Mouse (Mus musculus) CD4-positive, CD25-positive, alpha-beta regulatory T cell, adult 4 months (primary cell): ENCODE data around the gene Galt. TPM values are rescaled to one million over a fixed set of nuclear protein-coding genes. Genes with fewer than 3 reads are reported as not detected.
"Not testable (repeated sequence)": the region's sequence is repeated elsewhere in the genome, so short reads cannot be mapped to it uniquely, and the experiment has no call there.

ENCODE experiments used
- ATAC-seq: one replicate; pipeline ENCODE4 v1.8.0; 2017
- polyA plus RNA-seq, 2 experiments: library from polyadenylated mRNA; unstranded; fragments of 100-300 nt; shearing (Covaris generic); gene quantifications; one replicate each; pipeline ENCODE4 v1.2.1; 2017

The Galt gene
- polyA plus RNA-seq, 2 experiments from 2014 or later, result 70.1 to 104 TPM

- ATAC-seq, result peak; percentile 54
Measured at GRCm38 (mm10) chr4:41740380-41741157, 14.5 kb upstream of the Galt start.

GRCm38 (mm10) chr4:41741158-41741560, 13.9 kb upstream of the Galt start:
- ATAC-seq, result peak; percentile 95

GRCm38 (mm10) chr4:41744131-41744530, 10.9 kb upstream of the Galt start:
- ATAC-seq, result no peak

GRCm38 (mm10) chr4:41745021-41745420, 10.0 kb upstream of the Galt start:
- no peak for ATAC-seq

GRCm38 (mm10) chr4:41755338-41756305, 594 bp downstream of the Galt start, which contains the start of gene Sigmar1:
Gene Sigmar1 (minus strand): TSS chr4:41756157.
- ATAC-seq, result peak; percentile 86

- no peak for ATAC-seq
Measured at GRCm38 (mm10) chr4:41756440-41756839, 1.4 kb downstream of the Galt start.

GRCm38 (mm10) chr4:41757321-41757720, 2.3 kb downstream of the Galt start:
- ATAC-seq, result no peak

- no peak for ATAC-seq
Measured at GRCm38 (mm10) chr4:41758021-41758420, 3.0 kb downstream of the Galt start.

- ATAC-seq, result no peak
Measured at GRCm38 (mm10) chr4:41758701-41759100, 3.7 kb downstream of the Galt start.

- ATAC-seq, result no peak
Measured at GRCm38 (mm10) chr4:41759206-41759605, 4.2 kb downstream of the Galt start.

GRCm38 (mm10) chr4:41759656-41760287, 4.7 kb downstream of the Galt start:
- no peak for ATAC-seq

GRCm38 (mm10) chr4:41760288-41760721, 5.3 kb downstream of the Galt start:
- no peak for ATAC-seq

GRCm38 (mm10) chr4:41760911-41761310, 5.9 kb downstream of the Galt start:
- ATAC-seq, result no peak

GRCm38 (mm10) chr4:41761680-41762079, 6.7 kb downstream of the Galt start:
- no peak for ATAC-seq

GRCm38 (mm10) chr4:41762099-41762687, 7.2 kb downstream of the Galt start:
- no peak for ATAC-seq

- not testable (repeated sequence) for ATAC-seq
Measured at GRCm38 (mm10) chr4:41762688-41763114, 7.7 kb downstream of the Galt start.

- ATAC-seq, result not testable (repeated sequence)
Measured at GRCm38 (mm10) chr4:41763176-41763575, 8.1 kb downstream of the Galt start.

GRCm38 (mm10) chr4:41767301-41767700, 12.3 kb downstream of the Galt start:
- not testable (repeated sequence) for ATAC-seq

- ATAC-seq, result not testable (repeated sequence)
Measured at GRCm38 (mm10) chr4:41772946-41773345, 17.9 kb downstream of the Galt start.

- ATAC-seq, result not testable (repeated sequence)
Measured at GRCm38 (mm10) chr4:41773502-41773901, 18.5 kb downstream of the Galt start.

GRCm38 (mm10) chr4:41774002-41774401, 19.0 kb downstream of the Galt start, which contains the start of gene Ccl27a:
Gene Ccl27a (minus strand): TSS chr4:41774247.
- ATAC-seq, result peak; percentile 66

GRCm38 (mm10) chr4:41774506-41774905, 19.5 kb downstream of the Galt start:
- ATAC-seq, result peak; percentile 51
